Mouse (Mus musculus): ENCODE data around the gene Pdk4.

DNA sequence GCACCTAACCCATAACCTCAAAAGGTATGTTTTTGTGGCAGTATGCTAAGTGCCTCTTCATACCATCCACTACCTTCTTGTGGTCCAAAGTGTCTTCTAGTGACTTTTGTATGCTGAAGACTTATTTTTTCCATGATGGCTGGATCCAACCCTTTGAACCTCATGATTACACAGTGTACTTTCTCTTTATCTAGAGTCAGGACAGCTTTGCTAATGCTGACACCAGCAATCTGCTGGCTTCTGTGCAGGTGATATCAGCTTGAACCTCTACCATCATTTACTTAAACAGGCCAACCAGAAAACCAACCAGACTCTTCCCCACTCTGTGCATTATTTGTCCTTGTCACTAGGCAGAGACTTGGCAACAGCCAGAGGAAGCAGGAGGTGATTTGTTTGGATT is 39.6 kb upstream of the Pdk4 start:
- TF ChIP-seq CHD2 (IDR thresholded peaks at IDR 0.05; ENCODE audit: low read depth, low read length) (no peak), ZNF384 (IDR thresholded peaks at IDR 0.05; ENCODE audit: low read depth, low read length) (no peak), HCFC1 (IDR thresholded peaks at IDR 0.05; ENCODE audit: borderline replicate concordance, insufficient read depth, low read length) (no peak), ZC3H11A (IDR thresholded peaks at IDR 0.05; ENCODE audit: borderline replicate concordance, low read depth, low read length) (no peak)
